Mouse (Mus musculus): ENCODE data around the gene Cnksr3. TPM values are rescaled to one million over a fixed set of nuclear protein-coding genes. Genes with fewer than 3 reads are reported as not detected.

Gene Cnksr3
- total RNA-seq, 1 experiment from 2014 or later, result 15.3 TPM

DNA sequence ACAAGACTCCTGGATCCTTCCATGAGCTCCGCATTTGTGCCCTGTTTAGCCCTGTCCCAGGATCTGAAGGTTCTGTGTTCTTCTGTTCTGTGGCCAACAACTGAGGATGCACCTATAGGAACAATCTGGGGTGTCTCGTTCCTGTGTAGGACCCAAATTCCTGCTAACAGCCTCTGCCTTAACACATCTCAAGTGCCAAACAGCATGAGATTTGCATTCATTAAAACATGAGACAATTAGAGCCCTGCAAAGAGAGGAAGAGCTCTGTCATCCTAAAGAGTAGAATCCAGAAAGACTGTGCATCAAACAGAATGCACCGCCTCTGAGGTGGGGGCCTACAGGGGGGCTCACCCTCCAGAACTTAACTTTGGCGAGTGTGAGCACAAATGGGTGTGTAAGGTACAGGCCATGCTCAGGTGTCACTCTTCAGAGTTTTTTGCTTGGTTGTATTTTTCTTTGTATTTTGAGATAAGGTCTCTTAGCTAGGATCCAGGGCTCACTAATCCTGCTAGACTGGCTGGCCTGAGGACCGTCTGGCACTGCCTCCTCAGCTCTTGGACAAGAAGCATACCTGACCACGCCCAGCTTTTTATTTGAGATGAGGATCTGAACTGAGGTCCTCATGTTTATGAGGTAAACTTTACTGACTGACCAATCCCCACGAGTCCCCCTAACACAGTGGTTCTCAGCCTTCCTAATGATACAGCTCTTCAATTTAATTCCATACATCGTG, 15.2 kb downstream of the Cnksr3 start:
- no peak for DNase-seq

DNA sequence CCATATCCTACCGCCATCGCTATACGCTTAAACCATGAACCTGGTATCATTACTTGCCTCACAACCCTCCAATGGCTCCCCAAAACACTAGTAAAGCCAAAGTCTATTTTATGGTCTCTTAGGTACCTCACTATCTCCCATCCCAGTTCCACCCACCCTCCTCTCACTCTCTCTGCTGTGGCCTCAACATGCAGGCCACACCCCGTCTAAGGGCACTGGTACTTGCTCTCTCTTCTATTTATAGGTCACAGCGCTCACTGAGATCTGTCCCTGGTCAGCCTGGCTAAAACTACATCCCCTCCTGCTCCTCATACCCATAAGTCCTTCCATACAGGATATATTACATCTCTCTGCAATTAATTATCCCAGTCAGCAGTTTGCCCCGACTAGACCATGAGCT, 16.1 kb downstream of the Cnksr3 start:
- DNase-seq, result no peak

DNA sequence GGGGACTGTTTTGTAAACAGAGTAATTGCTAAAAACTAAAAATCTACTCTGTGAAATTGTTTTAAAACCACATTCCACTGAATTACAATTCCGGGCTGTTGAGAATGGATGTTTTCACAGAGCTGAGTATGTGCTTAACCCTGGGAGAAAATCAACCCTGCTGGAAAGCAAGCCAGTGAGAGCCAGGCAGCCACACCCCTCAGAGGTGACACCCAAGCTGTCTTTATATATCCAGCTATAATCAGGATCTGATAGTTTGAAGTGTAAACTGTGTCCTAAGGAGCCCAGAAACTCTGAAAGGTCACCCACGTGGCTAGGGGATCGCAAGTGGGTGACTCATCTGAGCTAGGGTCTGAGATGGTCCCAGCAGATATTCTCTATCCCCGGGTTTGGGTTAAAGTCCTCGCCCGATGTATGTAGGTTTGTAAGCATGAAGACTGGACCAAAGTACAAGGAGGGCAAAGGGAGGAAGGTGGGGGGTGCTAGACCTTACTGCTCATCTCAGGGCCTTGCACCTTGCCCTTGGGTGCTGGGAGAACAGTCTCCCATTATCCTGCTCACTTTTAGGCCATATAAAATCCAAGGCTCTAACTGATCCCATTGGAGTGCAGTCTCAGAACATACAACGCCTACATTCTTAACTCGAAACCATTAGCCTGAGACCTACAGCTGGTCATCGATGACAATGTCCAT, 20.2 kb downstream of the Cnksr3 start:
- DNase-seq, result no peak

DNA sequence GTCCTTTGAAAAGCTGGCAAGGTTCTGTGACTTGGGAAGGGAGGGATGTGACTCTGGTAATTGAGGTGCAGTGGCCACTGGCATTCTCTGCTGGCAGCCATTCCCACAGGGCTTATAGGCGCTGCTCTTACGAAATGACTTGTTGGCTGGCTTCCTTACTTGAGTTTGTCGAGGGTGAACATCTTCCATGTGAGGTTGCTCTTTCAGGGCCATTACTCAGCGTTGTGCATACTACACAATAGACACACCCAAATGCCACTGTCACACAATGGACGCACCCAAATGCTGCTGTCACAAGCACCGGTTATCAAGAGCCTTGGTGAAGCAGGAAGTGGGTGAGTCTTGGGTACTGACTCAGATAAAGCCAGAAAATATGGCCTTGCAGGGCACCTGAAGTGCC, 22.8 kb downstream of the Cnksr3 start:
- DNase-seq, result no peak

DNA sequence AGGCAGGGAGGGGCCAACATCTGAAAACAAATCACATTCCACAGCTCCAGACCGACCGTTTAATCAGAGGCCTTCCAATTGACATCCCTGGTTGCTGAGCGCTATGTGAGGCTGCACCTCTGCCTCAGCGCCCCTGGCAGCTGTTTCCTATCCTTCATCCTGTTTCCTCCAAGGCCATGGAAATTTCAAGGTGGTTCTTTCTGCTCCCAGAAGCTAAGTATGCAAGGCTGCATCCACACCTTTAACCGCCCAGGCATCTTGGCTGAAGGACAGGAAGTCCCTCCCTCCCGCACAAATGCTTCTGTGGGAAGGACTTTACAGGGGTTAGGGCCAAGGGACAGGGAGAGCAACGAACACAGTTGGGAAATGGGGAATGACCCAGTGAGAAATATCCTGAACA, 24.2 kb downstream of the Cnksr3 start:
- no peak for DNase-seq

DNA sequence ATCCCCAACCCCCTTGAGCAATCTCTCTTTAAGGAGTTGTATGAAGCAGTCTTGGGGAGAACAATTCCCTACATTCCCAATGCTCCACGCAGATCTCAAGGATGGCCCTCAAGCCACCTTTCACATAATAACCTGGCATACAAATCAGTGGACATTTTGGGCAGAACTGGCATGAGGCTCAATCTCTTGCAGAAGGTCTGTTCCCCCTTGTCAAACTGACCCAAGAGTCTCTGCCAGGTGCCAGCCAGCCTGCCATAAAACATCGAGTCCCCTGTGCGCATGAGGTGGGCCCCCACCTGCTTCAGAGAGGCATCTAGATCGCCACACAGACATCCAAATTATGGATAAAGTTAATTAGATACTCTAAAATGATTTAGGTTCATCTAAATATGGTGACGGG, 25.0 kb downstream of the Cnksr3 start:
- no peak for DNase-seq

DNA sequence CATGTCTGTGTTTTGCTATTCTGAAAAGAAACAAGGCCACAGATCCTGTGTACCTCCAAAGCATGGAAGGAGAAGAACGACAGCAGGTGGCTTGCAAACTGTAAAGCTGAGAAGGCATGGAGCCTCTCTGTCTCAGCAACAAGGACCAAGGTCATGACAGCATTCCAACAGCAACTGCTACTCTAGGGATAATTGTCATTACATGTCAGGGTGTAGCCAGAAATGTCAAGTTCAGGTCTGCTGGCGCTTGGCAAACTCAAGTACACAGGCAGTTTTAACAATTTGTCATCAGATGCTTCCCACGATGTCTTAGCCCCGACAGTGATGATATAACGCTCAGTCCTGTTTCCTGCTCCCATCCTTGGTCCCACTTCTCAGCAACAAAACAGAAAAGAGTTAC, 26.0 kb downstream of the Cnksr3 start:
- no peak for DNase-seq

DNA sequence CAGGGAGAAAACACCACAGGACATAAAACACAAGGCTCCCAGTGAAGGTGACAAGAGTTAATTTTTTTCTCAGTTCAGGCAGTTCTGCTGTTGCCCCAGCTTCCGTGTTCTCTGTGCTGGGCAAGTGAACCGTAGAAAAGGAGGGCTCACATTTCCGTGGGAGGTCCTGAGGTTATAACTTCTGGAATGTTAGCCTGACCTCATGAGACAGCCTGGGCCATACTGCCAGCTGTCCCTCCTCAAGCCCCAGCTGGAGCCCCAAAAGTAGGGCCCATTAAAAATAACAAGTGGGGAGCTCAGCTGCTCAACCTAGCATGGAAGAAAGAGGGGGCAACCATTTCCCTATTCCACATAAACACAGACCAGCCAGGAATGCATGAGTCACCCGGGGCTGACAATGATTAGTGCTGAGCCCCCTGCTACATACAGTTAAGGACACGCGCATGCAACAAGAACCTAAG, 28.8 kb downstream of the Cnksr3 start:
- DNase-seq, result no peak

DNA sequence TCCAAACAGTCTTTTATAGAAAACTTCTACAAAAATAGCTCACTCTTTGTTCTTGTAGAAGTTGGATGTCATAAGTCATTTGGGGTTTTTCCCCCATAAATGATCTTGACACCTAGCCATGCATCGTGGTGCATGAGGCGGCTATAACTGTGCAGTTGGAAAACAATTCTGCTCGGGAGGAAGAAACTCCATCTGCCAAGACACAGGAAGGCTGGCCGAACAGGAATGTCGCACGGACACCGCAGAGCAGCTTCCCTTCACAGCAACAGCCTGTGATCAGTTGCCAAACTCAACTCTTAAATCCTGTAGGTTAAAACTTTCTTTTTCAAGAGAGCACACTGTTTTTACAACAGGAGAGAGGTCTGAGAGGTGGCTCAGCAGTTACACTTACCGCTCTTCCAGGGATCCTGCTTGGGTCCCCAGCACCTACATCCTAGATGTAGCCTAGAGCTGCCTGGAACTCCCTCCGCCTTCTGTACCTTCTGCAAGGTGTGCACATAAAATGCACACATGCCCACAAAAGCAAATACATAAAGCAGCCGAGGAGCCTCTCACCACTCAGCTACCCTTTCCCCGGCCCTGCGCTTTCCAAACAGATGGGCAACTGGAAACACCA, 29.4 kb downstream of the Cnksr3 start:
- no peak for DNase-seq

DNA sequence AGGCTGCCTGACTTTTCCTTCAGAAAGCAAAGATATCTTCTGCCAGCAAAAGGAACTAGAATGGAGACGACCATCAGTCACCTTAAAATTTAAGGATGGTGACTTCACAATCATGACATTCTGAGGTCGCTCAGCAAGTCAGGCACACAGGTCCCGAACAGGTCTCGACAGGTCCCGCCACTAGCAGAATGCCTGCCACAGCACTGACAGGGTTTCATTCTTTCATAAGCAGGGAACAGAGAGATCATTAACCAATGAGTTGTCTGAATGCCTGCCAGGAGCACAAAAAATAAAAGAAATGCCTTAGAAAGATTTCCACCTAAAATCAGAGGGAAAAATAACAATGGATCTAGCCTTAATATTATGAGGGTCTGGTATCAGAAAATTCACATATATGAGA, 31.7 kb downstream of the Cnksr3 start:
- no peak for DNase-seq

DNA sequence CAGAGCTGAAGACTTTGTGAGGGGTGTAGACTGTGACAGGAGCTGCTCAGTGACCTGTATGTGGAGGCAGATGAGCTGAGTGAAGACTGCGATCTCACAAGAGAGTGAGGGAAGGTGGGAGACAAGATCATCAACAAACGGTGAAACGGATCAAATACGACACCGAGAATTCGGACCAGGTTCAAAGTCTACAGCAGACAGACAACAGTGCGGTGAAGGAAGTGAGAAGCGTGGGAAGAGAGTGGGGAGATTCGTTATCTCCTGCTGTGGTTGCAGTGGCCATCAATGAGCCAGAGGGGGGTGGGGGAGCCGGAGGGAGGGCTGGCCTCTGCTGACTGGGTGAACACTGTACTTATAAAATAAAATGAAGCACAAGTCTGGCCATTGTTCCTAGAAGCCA, 33.5 kb downstream of the Cnksr3 start:
- DNase-seq, result no peak

DNA sequence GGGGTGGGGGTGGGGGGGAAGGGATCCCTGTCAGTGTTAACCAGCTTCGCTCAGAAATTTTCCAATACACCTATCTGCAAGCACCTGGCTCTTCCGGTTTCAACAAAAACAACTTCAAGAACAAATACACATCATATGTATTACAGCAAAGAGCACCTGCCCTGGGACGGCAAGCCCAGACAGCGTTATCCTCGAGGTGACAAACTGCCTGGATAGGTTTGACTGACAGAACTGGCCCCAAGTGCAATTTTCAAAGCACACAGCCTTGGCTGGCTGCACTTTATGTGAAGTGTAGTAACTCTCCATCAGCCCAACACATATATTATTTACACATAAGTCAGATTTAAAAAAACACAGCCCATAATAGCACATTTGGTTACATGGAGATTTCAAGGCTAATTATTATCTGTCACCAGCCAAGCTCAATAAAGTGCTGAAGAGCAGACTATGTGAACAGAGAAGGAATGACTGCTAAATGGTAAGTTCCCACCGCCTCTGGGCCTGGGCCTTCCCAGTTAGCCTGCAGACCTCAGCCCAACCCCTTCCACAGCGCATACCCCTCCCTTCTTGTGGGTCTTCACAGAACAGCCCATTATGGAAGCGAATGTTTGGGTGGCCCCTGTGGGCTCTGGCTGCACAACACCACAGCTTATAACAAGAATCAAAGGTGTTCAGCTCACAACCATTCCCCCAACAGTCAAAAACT, 35.7 kb downstream of the Cnksr3 start:
- no peak for DNase-seq

DNA sequence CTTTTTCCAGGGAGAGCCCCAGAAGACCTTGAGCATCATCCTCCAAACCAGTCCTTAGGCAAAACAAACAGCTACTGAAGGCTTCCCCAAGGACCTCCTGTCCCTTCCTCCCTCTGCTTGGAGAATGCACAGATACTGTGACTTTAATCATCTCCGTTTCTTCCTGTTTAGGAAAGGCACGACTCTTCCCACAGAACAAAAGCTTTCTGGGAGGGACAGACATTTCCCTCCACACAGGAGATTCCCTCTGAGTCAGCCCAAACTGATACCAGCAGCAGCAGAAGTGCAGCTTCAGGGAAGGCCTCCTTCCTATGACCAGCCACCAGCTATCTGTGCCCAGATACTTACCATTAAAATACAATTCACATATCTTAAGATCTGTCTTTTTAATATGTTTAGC, 37.6 kb downstream of the Cnksr3 start:
- no peak for DNase-seq

DNA sequence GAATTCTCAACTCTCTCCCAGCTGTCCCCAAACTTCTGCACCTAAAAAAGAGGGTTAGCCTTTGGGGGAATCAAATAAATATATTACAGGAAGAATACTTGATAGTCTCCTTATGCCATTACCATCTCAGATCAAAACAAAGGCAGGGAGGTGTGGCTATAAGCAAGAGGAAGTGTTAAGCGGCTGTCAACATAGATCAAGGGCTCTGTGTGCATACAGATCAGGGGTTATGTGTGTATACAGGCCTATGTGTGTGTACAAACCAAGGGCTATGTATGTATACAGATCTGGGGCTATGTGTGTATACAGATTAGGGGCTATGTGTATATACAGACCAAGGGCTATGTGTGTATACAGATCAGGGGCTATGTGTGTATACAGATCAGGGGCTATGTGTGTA, 38.9 kb downstream of the Cnksr3 start:
- no peak for DNase-seq

DNA sequence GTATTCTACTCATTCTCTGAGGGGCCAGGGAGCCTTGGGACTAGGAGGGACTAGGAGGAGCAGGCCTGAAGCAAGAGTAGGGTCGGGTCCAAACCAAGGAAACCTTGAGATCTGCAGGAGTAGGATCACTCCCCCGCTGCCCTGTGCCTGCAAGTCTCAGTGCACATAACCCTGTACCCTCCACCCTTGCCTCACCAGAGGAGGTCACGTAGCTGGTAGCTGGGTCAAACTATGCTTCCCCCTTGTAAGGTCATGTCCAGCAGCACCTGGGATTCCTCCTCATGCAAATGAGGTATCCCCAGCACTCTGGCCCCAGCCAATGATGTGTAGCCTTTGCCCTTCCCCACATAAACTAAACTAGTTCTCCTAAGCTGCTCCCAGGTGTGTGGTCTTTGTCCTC, 41.6 kb downstream of the Cnksr3 start:
- DNase-seq, result no peak

DNA sequence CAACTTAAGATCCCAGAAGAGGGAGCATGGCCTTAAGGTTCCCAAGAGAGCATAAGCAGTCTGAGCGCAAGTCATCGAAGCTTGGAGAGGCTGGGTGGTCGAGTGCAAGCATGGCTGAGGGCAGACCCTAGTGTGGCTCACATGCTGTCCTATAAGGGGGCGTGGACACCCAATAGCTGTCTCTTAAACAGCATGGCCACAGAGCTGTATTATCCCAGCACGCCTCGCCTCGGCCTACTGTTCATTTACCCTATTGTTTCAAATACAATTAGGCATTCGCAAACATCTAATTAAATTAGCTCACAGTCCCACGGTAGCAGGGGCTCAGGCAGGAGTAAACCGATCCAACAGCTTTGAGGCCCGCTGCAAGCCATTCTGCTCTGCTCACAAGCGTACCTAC, 49.0 kb downstream of the Cnksr3 start:
- DNase-seq, result no peak

DNA sequence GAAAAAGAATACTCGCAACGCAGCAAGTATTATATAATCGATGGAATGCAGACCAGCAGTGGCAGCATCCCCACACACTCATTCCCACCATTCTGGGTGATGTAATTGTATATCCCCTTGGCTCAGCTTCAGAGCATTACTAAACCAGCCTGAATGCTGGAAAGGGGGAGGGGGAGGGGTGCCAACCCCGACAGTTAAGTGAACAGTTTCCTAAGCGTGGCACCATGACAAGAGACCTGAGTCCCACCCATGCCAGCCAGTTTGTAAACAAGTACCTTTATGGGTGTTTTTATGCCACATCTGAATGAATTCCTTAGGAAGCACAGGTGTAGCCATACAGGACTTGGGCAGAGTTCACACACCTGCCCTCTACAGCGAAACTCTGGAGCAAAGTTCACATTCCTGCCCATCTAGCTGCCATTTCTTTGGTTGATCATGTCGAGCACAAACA, 53.0 kb downstream of the Cnksr3 start:
- DNase-seq, result no peak

DNA sequence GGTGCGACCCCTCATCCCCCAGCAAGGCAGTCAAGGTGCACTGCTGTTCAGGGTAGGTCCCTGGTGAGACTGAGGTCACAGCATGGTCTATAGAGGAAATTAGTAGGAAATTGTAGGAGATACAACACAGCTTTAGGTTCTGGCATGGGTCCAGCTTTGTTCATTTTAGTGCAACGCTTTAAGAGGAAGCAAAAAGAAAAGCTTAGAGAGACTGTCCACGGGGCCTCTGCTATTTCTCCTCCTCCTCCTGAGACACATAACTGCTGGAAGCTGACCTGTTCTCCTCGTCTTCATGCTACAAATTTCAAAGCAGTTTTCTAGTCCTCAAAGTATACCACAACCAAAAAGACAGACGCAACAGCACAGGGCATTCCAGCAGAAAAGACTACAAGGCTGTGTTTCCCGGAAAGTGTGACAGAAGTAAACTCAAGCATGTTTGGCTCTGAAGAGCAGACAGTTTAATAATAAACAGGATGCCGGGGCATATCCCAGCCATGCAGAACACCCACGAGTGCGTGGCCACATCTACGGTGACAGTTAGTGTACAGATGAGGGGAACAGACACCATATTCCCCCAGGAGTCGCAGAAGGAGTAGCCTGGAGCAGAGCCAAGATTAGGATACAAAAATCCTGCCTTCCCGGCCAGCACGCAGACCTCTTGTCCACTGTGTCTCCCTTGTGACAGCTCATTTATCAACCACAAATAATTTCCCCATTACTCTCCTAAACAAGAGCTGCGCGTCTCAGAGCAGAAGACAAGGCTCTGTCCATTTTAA, 53.6 kb downstream of the Cnksr3 start:
- no peak for DNase-seq

DNA sequence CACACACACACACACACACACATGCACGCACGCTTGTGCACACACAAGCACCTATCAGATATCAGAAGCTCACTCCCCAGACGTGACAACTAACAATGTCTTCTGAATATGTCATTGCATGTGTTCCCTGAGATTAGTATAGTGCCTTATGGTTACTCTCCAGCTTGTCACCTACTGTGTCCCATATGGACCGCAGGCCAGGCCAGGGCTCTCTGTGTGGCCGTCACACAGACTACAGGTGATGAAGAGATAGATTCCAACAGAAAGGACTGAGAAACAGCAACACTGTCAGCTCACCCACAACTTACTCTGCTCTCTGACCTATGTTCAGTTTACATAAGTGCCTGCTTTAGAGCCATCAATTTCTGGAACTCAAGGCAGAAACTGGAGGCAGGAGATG, 57.2 kb downstream of the Cnksr3 start:
- DNase-seq, result no peak

DNA sequence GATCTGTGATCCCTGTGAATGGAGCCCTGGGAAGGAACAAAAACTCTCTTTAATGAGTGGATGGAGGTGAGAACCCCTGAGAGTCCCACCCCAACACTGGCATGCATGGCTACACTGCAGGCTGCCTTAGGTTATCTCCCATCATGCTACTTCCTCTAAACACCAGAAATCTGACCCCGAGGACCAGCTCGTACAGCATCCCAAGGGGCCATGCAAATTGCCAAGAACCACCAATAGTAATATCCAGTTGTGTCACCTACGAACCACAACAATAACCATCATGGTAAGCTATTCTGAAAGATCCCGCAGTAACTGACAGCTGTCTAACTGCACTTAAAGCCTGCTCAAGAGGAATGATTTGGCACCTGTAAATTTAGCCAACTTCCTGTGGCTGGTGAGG, 59.1 kb downstream of the Cnksr3 start:
- no peak for DNase-seq

DNA sequence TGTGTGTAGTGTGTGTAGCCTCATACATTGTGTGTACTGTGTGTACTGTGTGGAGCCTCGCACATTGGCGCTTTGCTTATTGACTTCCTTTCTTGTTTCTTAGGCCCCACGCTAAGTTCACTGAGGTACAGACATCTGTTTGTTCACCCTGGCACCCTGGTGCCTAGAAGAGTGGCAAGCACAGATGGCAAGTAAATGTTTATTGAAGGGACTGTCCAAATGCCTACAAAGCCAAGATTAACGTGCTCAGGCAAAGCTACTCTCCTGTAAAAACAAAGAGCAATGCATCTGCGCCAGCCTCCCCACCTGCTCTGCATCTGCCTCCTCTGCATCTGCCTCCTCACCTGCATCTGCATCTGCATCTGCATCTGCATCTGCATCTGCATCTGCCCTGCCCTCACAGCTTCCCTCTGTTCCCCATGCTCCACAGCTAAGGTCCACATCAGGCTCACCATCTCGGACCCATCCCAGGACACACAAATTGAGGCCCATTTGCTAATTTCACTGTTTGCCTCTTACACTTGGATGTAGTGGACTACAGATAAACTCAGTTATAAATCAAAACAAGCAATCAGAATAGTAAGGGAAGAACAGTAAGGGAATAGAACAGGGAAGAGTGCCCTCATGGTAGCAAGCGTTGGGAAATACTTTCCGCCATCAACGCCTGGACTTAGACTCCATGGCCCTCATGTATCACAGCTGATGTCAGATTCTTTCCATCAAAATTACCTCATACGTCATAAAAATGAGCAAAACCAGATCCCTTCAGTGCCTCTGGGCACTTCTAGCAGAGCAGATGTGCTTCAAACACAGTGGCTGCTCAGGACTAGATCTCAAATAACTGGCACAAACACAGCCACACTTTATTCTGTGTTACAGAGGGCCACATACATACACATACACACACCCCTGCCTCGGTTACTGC, 62.1 kb downstream of the Cnksr3 start:
- DNase-seq, result no peak

Data from adrenal gland, postnatal 25 days (tissue).